Mouse (Mus musculus) lung, embryonic 14.5 days (tissue): ENCODE data around the gene Neurl3. TPM values are rescaled to one million over a fixed set of nuclear protein-coding genes. Genes with fewer than 3 reads are reported as not detected.

Experiments
- ATAC-seq: fragments of 200-750 bp; cut with Nextera tagmentation; 2 replicates; pipeline ENCODE4 v1.8.0; 2017; ENCODE audit warnings: mild to moderate bottlenecking, moderate TSS enrichment, moderate library complexity; ENCODE audit not compliant: insufficient read depth
- DNase-seq: peaks from one replicate; pipeline ENCODE4 v3.0.0-alpha.2; 2015
- H3K27ac ChIP-seq: fragments of 300-500 bp; sonication (generic); 2 replicates; pipeline ENCODE4 v1.5.1; 2014; ENCODE audit warnings: low read depth, mild to moderate bottlenecking, moderate library complexity
- H3K27me3 ChIP-seq: fragments of 300-500 bp; sonication (generic); 2 replicates; pipeline ENCODE4 v1.6.1; 2014; ENCODE audit warnings: low read length, control low read depth; ENCODE audit not compliant: insufficient read depth
- H3K36me3 ChIP-seq: fragments of 300-500 bp; sonication (generic); 2 replicates; pipeline ENCODE4 v1.6.1; 2014; ENCODE audit warnings: control low read depth; ENCODE audit not compliant: insufficient read depth
- H3K4me1 ChIP-seq: fragments of 300-500 bp; sonication (generic); 2 replicates; pipeline ENCODE4 v1.6.1; 2014; ENCODE audit warnings: antibody characterized with exemption, control low read depth; ENCODE audit not compliant: insufficient read depth
- H3K4me2 ChIP-seq: fragments of 300-500 bp; sonication (generic); 2 replicates; pipeline ENCODE4 v1.6.1; 2014; ENCODE audit warnings: mild to moderate bottlenecking
- H3K4me3 ChIP-seq: fragments of 300-500 bp; sonication (generic); 2 replicates; pipeline ENCODE4 v1.5.1; 2014; ENCODE audit warnings: low read depth, low read length
- H3K9ac ChIP-seq: fragments of 300-500 bp; sonication (generic); 2 replicates; pipeline ENCODE4 v1.6.1; 2014
- H3K9me3 ChIP-seq: fragments of 300-500 bp; sonication (generic); 2 replicates; pipeline ENCODE4 v1.6.1; 2016; ENCODE audit warnings: low read depth, low read length, control low read depth
- CTCF ChIP-seq: IDR thresholded peaks from 2 replicates; pipeline ENCODE4 v1.5.1; 2016; ENCODE audit warnings: antibody characterized with exemption, low read depth
- WGBS: fragments of 180-500 bp; shearing (Covaris S2); extraction: QIAGEN DNeasy Blood & Tissue Kit; methylation state at CpG from one replicate; pipeline ENCODE4 v1.1.7; 2014; 5-methylcytosine and 5-hydroxymethylcytosine counted together
- polyA plus RNA-seq: library from polyadenylated mRNA; unstranded; fragments of >200 nt; fragmentation: Nextera tagmentation; extraction: Ambion mirVana; gene quantifications from 2 replicates; pipeline ENCODE4 v1.2.1, GENCODE M21; 2014

The Neurl3 gene
- polyA plus RNA-seq, 1 experiment from 2014 or later: 2.6 TPM

DNA sequence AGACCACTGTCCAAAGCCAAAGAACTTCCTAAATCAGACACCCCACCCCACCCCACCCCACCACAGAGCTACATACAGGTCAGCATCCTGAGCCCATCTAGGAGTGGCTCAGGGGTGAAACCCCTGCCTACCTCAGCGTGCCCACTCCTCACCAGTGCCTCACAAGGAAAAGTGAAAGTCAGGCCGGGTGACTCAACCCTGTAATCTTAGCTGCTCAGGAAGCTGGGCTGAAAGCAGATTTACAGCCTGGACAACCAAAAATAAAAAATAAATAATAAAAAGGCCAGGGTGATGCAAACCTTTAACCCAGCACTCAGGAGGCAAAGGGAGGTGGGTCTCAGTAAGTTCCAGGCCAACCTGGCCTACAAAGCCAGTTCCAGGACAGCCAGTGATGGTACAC lies 38.6 kb downstream of the Neurl3 start:
- DNase-seq: no peak
- H3K27me3 ChIP-seq: no peaks in the 10 kb centered on the region
- no peak overlapping the region for H3K4me2 ChIP-seq
- ATAC-seq: no peak
- no peak overlapping the region for H3K4me3 ChIP-seq
- H3K9me3 ChIP-seq: no peaks in the 10 kb centered on the region
- no peak overlapping the region for H3K27ac ChIP-seq
- H3K9ac ChIP-seq: no peak overlapping the region
- TF ChIP-seq CTCF: no peak
- peaks cover 22% of the 10 kb centered on the region for H3K36me3 ChIP-seq
- H3K4me1 ChIP-seq: no peaks in the 10 kb centered on the region
- 76% methylated on average over 2 of the region's 2 CpGs for WGBS

DNA sequence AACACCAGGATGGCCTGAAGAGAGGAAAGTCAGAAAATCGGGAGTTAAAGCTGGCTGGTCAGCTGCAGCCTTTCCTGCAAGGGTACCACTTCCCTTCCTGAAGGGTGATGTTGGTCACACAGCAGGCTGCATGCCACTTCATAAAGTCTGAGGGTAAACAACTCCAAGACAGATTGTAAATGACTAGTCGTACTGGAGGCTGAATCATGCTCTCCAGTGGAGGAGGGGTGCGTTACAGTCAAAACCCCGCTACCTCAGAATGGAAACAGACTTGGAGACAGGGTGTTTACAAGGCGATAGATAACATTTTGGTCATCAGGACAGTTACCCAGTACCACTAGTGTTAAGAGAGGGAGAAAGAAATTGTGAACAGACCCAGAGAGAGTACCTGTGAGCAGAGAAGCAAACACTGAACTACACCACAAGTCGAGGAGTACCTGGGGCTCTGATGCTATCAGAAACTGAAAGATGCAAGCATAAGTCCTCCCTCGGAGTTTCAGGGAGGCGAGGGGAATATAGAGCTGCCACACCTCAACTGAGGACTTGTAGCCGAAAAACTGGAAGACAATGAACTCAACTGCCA lies 39.3 kb downstream of the Neurl3 start:
- no peaks in the 10 kb centered on the region for H3K27me3 ChIP-seq
- no peaks in the 10 kb centered on the region for H3K4me1 ChIP-seq
- no peak overlapping the region for H3K27ac ChIP-seq
- H3K4me2 ChIP-seq: no peak overlapping the region
- H3K9me3 ChIP-seq: no peaks in the 10 kb centered on the region
- TF ChIP-seq CTCF: no peak
- H3K9ac ChIP-seq: no peak overlapping the region
- H3K36me3 ChIP-seq: peaks cover 26% of the 10 kb centered on the region
- H3K4me3 ChIP-seq: no peak overlapping the region
- WGBS: 66% methylated on average over 9 of the region's 9 CpGs
- DNase-seq (no peak), ATAC-seq (no peak)

DNA sequence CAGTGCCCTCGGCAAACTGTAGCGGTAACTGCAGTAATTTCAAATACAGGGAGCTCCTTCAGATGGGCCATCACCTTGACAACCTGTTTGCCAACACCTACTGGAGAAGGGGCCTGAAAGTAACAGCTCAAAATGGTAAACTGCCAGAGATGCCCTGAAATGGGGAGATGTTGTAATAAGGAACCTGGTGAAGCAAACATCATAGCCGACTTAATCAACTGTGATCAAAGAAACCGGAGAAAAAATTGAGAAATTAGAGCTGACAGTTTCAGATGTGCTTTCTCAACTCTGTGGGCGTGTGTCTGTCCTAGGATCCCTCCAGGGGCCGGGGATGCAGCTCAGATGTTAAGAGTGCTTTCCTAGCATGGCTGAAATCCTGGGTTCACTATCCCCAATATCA lies 41.3 kb downstream of the Neurl3 start:
- ATAC-seq: no peak
- DNase-seq: no peak
- no peaks in the 10 kb centered on the region for H3K27me3 ChIP-seq
- peaks cover 40% of the 10 kb centered on the region for H3K36me3 ChIP-seq
- H3K4me1 ChIP-seq: no peaks in the 10 kb centered on the region
- H3K27ac ChIP-seq: no peak overlapping the region
- TF ChIP-seq CTCF: no peak
- WGBS: 87% methylated on average over 6 of the region's 6 CpGs
- no peak overlapping the region for H3K4me3 ChIP-seq
- no peak overlapping the region for H3K4me2 ChIP-seq
- H3K9ac ChIP-seq: no peak overlapping the region
- H3K9me3 ChIP-seq: no peaks in the 10 kb centered on the region

DNA sequence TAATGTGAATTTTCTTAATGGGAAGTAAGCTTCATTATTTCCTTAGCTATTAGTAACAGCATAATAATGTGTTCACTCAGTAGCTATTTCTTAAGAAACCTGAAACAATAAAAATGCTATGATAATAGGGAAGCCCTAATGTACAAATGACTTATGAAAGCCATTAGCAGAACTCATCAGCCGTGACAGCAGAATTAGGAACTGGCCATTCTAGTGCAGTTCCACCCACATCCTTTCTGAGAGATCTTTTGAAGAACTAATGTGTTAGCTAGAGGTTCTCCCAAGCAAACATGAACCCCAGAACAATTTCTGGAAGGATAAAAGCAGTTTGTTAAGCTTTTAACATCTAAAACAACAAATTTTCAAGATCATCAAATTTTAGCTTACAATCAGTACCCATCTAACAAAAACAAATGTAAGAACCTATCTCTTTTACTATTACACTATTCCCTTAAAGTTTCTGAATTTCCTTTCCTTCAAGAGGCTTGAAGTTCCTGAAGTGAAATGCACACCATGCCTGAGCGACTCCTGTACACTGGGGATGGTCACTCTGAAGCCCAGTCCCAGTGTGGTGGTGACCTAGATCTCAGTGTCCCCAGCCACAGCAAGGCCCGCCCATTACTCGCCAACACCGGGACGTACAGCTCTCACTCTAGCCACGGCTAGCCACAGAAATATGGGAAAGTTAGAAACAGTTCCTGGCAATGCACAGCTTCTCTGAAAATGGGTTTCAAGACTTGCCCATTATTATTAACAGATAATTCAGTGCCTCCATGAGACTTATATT lies 43.4 kb downstream of the Neurl3 start:
- H3K27ac ChIP-seq: no peak overlapping the region
- H3K4me1 ChIP-seq: no peaks in the 10 kb centered on the region
- DNase-seq (no peak), ATAC-seq (no peak)
- H3K4me3 ChIP-seq: no peak overlapping the region
- H3K9me3 ChIP-seq: no peaks in the 10 kb centered on the region
- TF ChIP-seq CTCF: no peak
- H3K27me3 ChIP-seq: no peaks in the 10 kb centered on the region
- H3K36me3 ChIP-seq: peaks cover 58% of the 10 kb centered on the region
- 82% methylated on average over 7 of the region's 7 CpGs for WGBS
- H3K9ac ChIP-seq: no peak overlapping the region
- H3K4me2 ChIP-seq: no peak overlapping the region

DNA sequence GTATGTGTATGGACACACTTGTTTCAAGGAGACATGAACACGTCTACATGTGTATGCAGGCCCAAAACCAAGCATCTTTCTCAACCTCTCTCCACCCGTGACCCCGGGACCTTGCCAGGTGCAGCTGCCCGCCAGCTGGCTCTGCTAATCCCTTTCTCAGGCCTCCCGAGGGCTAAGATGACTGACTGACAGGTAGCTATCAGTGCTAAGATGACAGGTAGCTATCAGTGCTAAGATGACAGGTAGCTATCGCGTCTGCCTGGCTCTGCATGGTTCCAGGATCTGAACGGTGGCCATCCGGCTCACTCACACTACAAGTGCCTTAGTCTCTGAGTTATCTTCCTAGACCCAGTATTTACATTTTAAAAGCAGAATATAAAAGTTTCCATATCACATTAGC lies 46.0 kb downstream of the Neurl3 start:
- H3K36me3 ChIP-seq: peaks cover 59% of the 10 kb centered on the region
- ATAC-seq: no peak
- TF ChIP-seq CTCF: no peak

DNA sequence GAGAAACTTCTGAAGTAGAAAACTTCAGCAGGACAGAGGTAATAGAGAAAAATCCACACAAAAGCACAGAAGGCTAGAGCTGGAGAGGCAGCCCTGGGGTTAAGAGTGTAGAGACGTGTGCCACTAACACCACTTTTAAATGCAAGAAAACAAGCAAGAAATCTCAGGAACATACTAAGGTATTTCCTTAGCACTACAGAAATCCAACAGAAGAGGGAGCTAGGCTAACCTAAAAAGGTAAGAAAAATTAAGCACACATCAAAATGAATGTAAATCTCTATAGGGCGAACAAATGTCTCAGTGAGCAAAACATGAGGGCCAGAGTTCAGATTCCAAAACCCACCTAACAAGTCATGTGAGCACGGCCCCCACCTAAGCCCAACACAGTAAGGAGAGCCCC lies 49.8 kb downstream of the Neurl3 start:
- Histone ChIP-seq H3K27ac (no peak overlapping the region), H3K4me2 (no peak overlapping the region), H3K9me3 (no peaks in the 10 kb centered on the region), H3K9ac (no peak overlapping the region), H3K4me3 (no peak overlapping the region), H3K36me3 (peaks cover 62% of the 10 kb centered on the region), H3K27me3 (no peaks in the 10 kb centered on the region), H3K4me1 (no peaks in the 10 kb centered on the region)
- peak; percentile 21; the same call in 1 of the 2 replicates for TF ChIP-seq CTCF
- DNase-seq: peak; percentile 50
- 72% methylated on average over 3 of the region's 3 CpGs for WGBS
- ATAC-seq: no peak

More for the DNA sequence above, 46.0 kb downstream of the Neurl3 start:
- Histone ChIP-seq H3K27me3 (no peaks in the 10 kb centered on the region), H3K27ac (no peak overlapping the region), H3K4me3 (no peak overlapping the region), H3K4me2 (no peak overlapping the region), H3K4me1 (no peaks in the 10 kb centered on the region), H3K9ac (no peak overlapping the region), H3K9me3 (no peaks in the 10 kb centered on the region)
- 76% methylated on average over 9 of the region's 9 CpGs for WGBS
- no peak for DNase-seq

Other genes with a start within 250 kb of the Neurl3 start
- 14.2 and 16.2 TPM in 2 replicates for gene Hs6st1, start 206.3 kb downstream of the Neurl3 start, polyA plus RNA-seq
- 76.6 and 80.4 TPM in 2 replicates for gene Uggt1, start 30.0 kb downstream of the Neurl3 start, polyA plus RNA-seq
- 5.4 and 6.6 TPM in 2 replicates for gene Arid5a, start 33.1 kb upstream of the Neurl3 start, polyA plus RNA-seq
- gene Kansl3, start 94.5 kb upstream of the Neurl3 start, polyA plus RNA-seq: 41.4 and 46.3 TPM in 2 replicates
- gene Fer1l5, start 97.6 kb upstream of the Neurl3 start, polyA plus RNA-seq: 0.53 and 0.58 TPM in 2 replicates
- 27.4 and 29.7 TPM in 2 replicates for gene Lman2l, start 170.6 kb upstream of the Neurl3 start, polyA plus RNA-seq
- 10.9 and 11.0 TPM in 2 replicates for gene Cnnm4, start 196.9 kb upstream of the Neurl3 start, polyA plus RNA-seq
- 5.4 and 5.9 TPM in 2 replicates for gene Cnnm3, start 237.2 kb upstream of the Neurl3 start, polyA plus RNA-seq